Mouse (Mus musculus) left cerebral cortex, adult 2 months (tissue): ENCODE data around the gene Dnah17. TPM values are rescaled to one million over a fixed set of nuclear protein-coding genes. Genes with fewer than 3 reads are reported as not detected.
A peak's percentile ranks its signal among the peaks of the same experiment; 100 is the strongest.

Experiments
- DNase-seq, 2 experiments: peaks; one replicate each; pipeline ENCODE4 v3.0.0; 2021 to 2022; ENCODE audit warnings: low spot score in 2 of 2, mixed read lengths in 1 of 2; ENCODE audit errors: extremely low spot score in 1 of 2
- H3K27ac ChIP-seq: fragments of 200-600 bp; 2 replicates; pipeline ENCODE4 v1.8.1; 2022
- H3K4me3 ChIP-seq: fragments of 200-600 bp; 2 replicates; pipeline ENCODE4 v1.8.1; 2022
- CTCF ChIP-seq: fragments of 200-600 bp; IDR thresholded peaks from 2 replicates; pipeline ENCODE4 v1.8.1; 2022; ENCODE audit warnings: antibody characterized with exemption, mild to moderate bottlenecking, moderate library complexity
- intact Hi-C: fragments of 180-260 bp; cut with DNase I; formaldehyde crosslinking; loops from one replicate; pipeline ENCODE4 v1.15.1; 2025
- total RNA-seq, 2 experiments: library from RNA; stranded (reverse); gene quantifications; 2 replicates each; pipeline ENCODE4 v1.2.3; 2021

Dnah17 gene
- total RNA-seq, 2 experiments from 2014 or later = 0.05 to 0.16 TPM

DNA sequence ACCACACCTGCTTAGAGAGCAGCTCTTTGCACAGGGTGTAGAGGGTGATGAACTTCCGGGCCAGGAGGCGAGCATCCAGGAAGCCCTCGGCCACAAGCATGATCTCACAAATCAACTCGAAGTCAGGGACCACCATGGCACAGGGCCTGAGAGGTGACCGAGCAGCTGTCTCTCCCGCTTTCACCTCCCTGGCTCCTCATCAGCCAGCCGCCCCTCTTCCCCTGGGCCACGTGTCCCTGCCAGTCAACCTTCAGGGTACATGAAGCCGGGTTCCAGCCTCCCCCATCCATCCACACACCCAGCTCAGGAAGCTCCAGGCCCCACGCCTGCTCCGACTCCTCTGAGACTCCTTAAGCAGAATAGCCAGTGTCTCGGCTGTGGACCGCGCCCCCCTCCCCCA is 48.1 kb downstream of the Dnah17 start:
- Histone ChIP-seq H3K4me3 (no peak overlapping the region), H3K27ac (no peak overlapping the region)
- no peak for DNase-seq
- intact Hi-C loops = loop anchor here (10.0 kb wide), 1 partner anchor 293 kb away; no protein-coding TSS in a partner anchor
- TF ChIP-seq CTCF = no peak

DNA sequence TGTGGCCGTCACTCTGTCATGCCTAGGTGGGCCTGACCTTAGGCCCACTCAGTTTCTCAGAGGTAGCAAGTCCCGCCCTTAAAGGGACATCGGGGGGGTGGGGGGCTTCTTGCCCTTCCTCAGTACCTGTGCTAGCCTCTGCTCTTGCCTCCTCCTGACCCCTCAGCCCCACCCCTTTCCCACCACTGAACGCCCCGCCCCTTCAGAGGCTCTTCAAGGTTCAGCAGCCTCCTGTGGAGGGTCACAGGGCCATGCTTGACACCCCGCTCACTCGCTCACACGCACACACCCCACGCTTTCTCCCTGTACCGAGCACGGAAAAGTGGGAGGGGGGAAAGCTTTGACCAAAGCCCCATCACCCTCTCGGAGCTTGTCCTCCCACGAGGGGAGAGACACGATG is 50.7 kb downstream of the Dnah17 start:
- TF ChIP-seq CTCF = no peak
- DNase-seq = no peak
- Histone ChIP-seq H3K4me3 (no peak overlapping the region), H3K27ac (no peak overlapping the region)
- intact Hi-C loops = loop anchor here (10.0 kb wide), 1 partner anchor 295 kb away; no protein-coding TSS in a partner anchor

DNA sequence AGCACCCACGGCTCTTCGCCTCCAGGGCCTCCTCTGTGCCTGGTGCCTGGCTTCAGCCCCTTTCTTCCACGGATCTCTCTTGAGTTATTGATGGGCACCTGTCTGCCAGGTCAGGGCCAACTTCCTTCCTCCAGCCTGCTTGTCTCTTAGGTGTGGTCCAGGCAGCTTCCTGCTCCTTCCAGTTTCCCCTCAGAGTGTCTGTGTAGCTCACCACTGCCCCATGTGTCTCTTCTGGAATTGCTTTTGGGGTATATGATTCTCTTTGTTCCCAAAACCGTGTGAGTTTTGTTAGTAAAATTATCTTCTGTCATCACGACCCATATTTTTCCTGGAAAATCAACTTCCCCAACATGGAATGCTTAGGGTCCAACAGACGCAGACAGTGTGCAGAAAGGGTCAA is 53.5 kb downstream of the Dnah17 start:
- intact Hi-C loops = no loop called here
- no peak for DNase-seq
- TF ChIP-seq CTCF = peak; percentile 28; the same call in 1 of the 2 replicates

DNA sequence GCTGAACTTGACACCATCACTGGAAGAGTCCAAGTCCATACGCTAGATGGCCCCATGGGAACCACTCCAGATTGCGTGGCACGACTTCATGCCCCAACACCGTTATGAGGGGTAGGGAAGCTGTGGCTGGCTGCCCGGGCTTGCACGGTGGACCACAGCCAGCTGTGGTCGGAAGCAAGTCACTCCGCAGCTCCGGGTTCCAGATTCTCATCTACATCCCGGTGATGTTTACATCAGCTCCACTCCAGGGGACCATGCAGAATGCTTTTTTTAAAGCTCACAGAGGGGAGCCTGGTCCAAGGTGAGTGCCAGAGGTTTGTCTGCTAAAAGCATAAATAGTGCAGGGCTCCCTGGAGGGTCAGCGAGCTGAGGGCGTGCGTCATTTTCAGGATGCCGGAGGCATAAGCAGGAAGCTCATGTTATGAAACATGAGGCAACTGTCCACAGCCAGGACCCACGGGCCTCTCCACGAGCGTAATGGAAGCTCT is 55.4 kb downstream of the Dnah17 start:
- Histone ChIP-seq H3K27ac (no peak overlapping the region), H3K4me3 (no peak overlapping the region)
- intact Hi-C loops = no loop called here
- no peak for DNase-seq
- TF ChIP-seq CTCF = no peak

More for the DNA sequence above, 53.5 kb downstream of the Dnah17 start:
- Histone ChIP-seq H3K4me3 (no peak overlapping the region), H3K27ac (no peak overlapping the region)

DNA sequence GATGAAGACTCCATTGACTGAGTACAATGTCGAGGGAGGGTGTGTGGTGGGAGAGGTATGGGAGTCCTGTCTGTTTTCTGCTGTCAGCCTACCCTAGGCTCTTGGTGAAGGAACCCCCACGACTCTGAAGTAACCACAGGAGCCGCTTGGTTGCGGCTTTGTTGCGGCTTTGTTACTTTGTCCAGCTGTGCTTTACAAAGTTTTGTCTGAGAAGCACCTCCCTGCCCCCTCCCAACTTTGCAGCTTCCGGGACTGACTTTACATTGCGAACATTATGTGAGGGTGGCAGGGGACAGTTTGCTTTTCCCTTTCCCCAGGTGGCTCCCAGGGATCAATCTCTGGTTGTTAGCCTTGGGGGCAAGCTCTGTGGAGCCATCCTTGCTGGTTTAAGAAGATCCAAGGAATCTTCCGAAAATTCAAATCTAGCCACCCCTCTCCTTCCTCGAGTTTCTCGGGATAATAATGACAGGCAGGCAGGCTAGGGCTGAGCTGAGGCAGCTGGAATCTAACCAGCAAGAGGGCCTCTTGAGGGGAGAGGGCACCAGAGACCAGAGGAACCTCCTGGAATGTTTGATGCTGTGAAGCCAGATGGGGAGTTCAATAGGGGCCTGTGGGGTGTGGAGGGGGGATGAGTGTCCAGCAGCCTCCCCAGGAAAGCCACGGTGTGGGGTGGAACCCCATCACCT is 59.1 kb downstream of the Dnah17 start:
- intact Hi-C loops = no loop called here
- no peak for DNase-seq
- Histone ChIP-seq H3K27ac (no peak overlapping the region), H3K4me3 (no peak overlapping the region)
- TF ChIP-seq CTCF = no peak

DNA sequence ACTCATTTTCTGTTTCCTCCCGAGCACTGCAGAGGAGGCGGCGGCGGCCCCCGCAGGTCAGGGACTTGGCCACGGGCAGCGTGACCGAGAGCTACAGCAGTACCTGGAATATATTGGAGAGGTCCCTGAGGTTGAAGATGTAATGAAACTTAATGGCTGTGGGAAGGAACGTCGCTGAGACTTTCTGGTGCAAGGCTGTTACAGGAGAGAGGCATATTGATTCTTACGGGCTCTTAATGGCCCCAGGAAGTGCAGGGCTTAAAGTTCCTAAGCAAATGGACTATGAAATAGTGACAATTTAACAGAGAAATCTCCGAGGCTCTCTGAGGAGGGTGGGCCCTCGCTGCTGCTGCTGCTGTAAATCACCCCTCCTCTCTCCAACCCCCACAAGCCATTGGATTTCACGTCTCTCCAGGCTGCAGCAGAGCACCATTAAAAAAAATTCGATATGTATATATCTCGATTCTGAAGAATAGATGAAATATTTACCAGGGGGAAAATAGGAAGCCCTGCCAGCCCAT is 61.6 kb downstream of the Dnah17 start:
- intact Hi-C loops = no loop called here
- no peak for TF ChIP-seq CTCF
- H3K4me3 ChIP-seq = no peak overlapping the region
- DNase-seq = no peak
- no peak overlapping the region for H3K27ac ChIP-seq

DNA sequence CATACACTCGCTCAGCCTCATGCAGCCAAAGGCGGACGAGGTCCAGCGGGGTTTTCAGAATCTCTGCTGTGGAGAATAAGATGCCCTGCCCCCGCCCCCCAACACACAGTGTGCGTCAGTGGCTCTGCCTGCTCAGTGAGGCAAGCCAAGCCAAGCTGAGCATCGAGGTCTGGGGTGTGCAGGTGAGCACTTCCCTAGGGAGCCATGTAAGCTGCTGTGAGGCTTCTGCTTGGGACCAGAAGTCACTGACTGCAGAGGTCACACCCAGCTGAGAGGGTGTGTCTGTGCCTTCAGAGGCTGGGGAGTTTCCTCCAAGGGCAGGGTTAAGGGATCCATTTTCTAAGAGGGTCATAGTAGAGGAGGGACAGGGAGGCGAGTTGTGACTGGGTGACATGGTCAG is 62.8 kb downstream of the Dnah17 start:
- H3K27ac ChIP-seq = no peak overlapping the region
- no peak for DNase-seq
- no peak for TF ChIP-seq CTCF
- H3K4me3 ChIP-seq = no peak overlapping the region
- intact Hi-C loops = no loop called here

DNA sequence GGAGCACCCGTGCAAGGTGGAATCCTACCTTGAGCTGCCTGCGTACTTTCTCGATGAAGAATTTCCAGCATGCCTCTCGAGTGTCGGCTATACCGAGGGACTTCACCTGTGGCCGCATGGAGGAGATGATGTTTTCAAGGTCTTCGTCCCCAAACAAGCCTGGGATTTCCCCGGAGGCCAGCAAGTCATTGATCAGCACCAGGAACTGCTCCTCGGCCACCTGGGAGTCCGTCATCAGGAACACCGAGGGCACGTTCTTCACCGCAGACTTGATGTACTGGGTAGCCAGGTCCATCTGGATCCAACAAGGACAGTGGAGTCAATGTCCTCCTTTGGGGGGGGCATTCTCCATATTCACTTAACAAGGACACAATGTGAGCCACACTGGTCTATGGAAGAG is 70.4 kb downstream of the Dnah17 start:
- no peak for TF ChIP-seq CTCF
- DNase-seq = no peak
- intact Hi-C loops = no loop called here
- no peak overlapping the region for H3K4me3 ChIP-seq
- no peak overlapping the region for H3K27ac ChIP-seq

DNA sequence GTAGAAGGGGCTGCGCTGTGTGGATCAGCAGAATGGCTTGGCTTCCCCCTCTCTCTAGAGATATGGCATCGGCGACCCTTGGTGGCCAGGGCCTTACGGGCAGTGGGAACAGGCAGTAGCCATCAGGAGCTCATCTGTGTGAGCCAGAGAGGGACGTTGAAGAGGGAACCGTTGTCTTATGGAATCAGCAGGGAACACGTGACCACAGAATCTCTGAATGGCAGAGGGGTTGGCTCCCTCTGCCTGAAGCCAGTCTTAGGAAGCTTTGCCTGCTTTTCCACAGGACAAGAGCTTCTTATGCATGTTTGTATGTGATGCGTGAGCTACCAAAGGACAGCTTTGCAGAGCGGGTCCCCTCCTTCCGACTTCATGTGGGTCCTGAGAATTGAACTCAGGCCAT is 71.6 kb downstream of the Dnah17 start:
- no peak overlapping the region for H3K4me3 ChIP-seq
- intact Hi-C loops = no loop called here
- no peak overlapping the region for H3K27ac ChIP-seq
- TF ChIP-seq CTCF = no peak
- no peak for DNase-seq

DNA sequence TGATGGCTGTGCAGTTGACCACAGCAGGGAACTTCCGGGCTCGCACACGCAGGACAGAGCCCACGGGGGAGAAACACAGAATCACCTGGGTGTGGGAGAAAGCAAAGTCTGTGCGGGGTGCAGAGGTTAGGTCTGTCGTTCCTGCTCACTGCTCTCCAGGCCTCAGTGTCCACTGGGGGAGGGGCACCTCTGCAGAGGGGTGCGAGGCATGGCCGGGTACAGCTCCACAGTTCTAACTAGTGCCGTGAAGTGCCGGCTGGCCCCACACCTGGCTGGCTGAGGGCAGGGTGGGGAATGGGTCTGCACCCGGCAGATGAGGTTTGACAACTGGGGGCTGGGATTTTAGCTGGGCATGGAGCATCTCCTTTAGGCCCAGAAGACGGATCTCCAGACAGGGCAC is 72.1 kb downstream of the Dnah17 start:
- no peak for DNase-seq
- Histone ChIP-seq H3K27ac (no peak overlapping the region), H3K4me3 (no peak overlapping the region)
- no peak for TF ChIP-seq CTCF
- intact Hi-C loops = no loop called here

DNA sequence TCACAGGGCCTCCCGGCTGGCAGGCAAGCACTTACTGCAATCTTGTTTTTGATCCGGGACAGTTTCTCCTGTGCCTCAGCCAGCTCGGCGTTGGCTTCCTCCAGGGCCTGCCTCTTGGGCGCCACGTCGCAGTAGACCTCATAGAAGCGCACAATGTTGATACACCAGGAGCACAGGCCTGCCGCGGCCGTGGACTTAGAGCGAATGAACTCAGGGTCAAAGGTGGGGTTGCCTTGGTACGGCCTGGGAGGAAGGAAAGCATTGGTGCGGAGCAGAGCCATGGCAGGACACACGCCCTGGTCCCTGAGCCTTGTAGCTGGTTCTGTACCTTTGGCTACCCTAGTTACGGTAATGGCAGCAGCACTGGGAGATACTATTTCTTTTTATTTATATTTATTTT is 80.3 kb downstream of the Dnah17 start:
- no peak for TF ChIP-seq CTCF

DNA sequence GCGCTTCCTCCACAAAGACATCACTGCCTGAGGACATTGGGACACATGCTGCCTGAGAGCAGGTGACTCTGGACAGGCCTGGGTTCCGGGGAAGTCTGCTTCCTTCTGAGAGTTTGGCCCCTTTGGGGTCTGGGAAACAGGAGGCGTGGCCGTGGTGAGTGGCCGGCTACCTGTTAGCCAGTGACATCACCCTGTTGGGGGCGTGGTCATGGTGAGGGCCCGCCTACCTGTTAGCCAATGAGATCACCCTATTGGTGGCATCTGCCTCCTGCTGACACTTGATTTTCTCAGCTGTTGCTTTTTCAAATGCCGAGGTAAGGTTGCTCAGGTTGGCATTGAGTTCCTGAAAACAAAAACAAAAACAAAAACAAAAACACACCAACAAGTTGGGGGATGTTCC is 80.8 kb downstream of the Dnah17 start:
- intact Hi-C loops = no loop called here
- DNase-seq = no peak
- no peak for TF ChIP-seq CTCF
- Histone ChIP-seq H3K27ac (no peak overlapping the region), H3K4me3 (no peak overlapping the region)

More for the DNA sequence above, 80.3 kb downstream of the Dnah17 start:
- DNase-seq = no peak
- Histone ChIP-seq H3K4me3 (no peak overlapping the region), H3K27ac (no peak overlapping the region)
- intact Hi-C loops = no loop called here
